Mouse (Mus musculus) embryonic facial prominence, embryonic 10.5 days (tissue): ENCODE data around the gene Kctd17. TPM values are rescaled to one million over a fixed set of nuclear protein-coding genes. Genes with fewer than 3 reads are reported as not detected.

Experiments
- DNase-seq: peaks from one replicate; pipeline ENCODE4 v3.0.0-alpha.2; 2017; ENCODE audit warnings: low spot score
- H3K27ac ChIP-seq: fragments of 300-500 bp; sonication (generic); replicated peaks from 2 replicates; pipeline ENCODE4 v1.5.1; 2016; ENCODE audit warnings: mild to moderate bottlenecking
- H3K27me3 ChIP-seq: fragments of 300-500 bp; sonication (generic); replicated peaks from 2 replicates; pipeline ENCODE4 v1.6.1; 2016; ENCODE audit warnings: low read depth, mild to moderate bottlenecking; ENCODE audit not compliant: poor library complexity, severe bottlenecking
- H3K36me3 ChIP-seq: fragments of 300-500 bp; sonication (generic); replicated peaks from 2 replicates; pipeline ENCODE4 v1.6.1; 2016; ENCODE audit warnings: mild to moderate bottlenecking, moderate library complexity
- H3K4me1 ChIP-seq: fragments of 300-500 bp; sonication (generic); 2 replicates; pipeline ENCODE4 v1.6.1; 2016
- H3K4me3 ChIP-seq: fragments of 300-500 bp; sonication (generic); 2 replicates; pipeline ENCODE4 v1.5.1; 2016; ENCODE audit warnings: mild to moderate bottlenecking, moderate library complexity
- H3K9me3 ChIP-seq: fragments of 300-500 bp; sonication (generic); 2 replicates; pipeline ENCODE4 v1.6.1; 2016; ENCODE audit warnings: mild to moderate bottlenecking
- WGBS: fragments of 180-500 bp; shearing (Covaris S2); methylation state at CpG from one replicate; pipeline ENCODE4 v1.1.7; 2016; 5-methylcytosine and 5-hydroxymethylcytosine counted together
- polyA plus RNA-seq: library from polyadenylated mRNA; unstranded; fragments of >200 nt; fragmentation: Nextera tagmentation; extraction: Ambion mirVana; gene quantifications from 2 replicates; pipeline ENCODE4 v1.2.1, GENCODE M21; 2016

Gene Kctd17
- polyA plus RNA-seq, 1 experiment from 2014 or later: 51.6 TPM

DNA sequence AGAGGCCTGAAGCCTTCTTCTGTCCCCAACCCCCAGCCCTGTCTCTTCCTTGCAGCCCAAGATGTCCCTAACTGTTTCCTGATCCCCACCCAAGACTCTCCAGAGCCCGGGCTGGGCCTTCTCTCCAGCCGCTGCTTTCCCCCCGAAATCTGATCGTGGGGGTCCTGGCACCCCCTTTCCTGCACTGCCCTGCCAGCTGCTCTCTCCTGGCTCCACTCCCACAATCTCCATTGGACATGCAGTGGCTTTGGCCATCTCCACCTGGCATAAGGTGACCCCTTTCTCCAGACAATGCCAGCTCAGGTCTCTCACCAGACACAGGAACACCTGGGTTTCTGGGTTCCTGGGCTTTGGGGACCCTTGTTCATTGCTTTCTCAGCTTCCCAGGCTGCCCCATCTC is 49.7 kb downstream of the Kctd17 start:
- no peaks in the 10 kb centered on the region for H3K9me3 ChIP-seq
- H3K27ac ChIP-seq: no peak overlapping the region
- H3K4me1 ChIP-seq: 0 out of 2 replicates have a peak, but pooled peaks cover 7% of the 10 kb centered on the region
- no peaks in the 10 kb centered on the region for H3K36me3 ChIP-seq
- H3K4me3 ChIP-seq: no peak overlapping the region
- no peak for DNase-seq
- 87% methylated on average over 4 of the region's 4 CpGs for WGBS
- H3K27me3 ChIP-seq: no peaks in the 10 kb centered on the region; the same call in 1 of the 2 replicates

DNA sequence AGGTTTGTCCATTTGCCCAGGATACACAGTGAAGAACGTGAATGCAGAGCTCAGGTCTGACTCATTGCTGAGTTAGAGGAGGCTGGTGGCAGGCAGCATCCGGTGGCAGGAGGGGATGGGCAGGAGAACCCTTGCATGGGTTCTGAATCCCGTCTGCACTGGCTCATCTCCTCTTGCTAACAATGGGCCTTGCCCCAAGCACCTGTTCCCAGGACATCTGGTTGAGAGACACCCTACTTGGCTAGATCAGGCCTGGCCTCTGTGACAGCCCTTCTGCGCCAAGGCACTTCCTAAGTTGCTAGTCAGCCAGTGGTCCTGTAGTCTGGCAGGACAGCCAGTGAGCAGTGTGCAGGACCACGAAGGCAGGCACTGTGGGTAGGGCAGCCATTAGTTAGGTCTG is 51.1 kb downstream of the Kctd17 start:
- DNase-seq: no peak
- 76% methylated on average over 5 of the region's 5 CpGs for WGBS

DNA sequence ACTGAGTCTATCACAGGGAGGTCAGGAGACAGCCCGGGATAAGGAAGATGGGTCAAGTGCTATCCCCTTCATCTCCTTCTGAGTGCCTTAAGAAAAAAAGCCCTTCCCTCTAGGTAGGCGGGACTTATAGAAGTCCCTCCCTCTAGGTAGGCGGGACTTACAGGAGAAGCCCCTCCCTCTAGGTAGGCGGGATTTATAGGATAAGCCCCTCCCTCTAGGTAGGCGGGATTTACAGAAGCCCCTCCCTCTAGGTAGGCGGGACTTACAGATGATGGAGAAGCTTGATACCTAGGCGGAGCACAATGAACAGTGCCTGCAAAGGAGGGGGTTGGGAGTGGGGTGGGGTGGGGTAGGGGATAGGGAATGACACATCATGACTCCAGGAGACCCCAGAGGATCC is 51.7 kb downstream of the Kctd17 start:
- no peak overlapping the region for H3K4me3 ChIP-seq
- H3K36me3 ChIP-seq: no peaks in the 10 kb centered on the region
- H3K27me3 ChIP-seq: no peaks in the 10 kb centered on the region
- 71% methylated on average over 7 of the region's 7 CpGs for WGBS
- H3K9me3 ChIP-seq: no peaks in the 10 kb centered on the region
- H3K4me1 ChIP-seq: 0 out of 2 replicates have a peak, but pooled peaks cover 7% of the 10 kb centered on the region
- no peak for DNase-seq
- H3K27ac ChIP-seq: no peak overlapping the region

More for the DNA sequence above, 51.1 kb downstream of the Kctd17 start:
- Histone ChIP-seq H3K27me3 (no peaks in the 10 kb centered on the region), H3K36me3 (no peaks in the 10 kb centered on the region), H3K9me3 (no peaks in the 10 kb centered on the region), H3K4me1 (0 out of 2 replicates have a peak, but pooled peaks cover 7% of the 10 kb centered on the region), H3K4me3 (no peak overlapping the region), H3K27ac (no peak overlapping the region)

DNA sequence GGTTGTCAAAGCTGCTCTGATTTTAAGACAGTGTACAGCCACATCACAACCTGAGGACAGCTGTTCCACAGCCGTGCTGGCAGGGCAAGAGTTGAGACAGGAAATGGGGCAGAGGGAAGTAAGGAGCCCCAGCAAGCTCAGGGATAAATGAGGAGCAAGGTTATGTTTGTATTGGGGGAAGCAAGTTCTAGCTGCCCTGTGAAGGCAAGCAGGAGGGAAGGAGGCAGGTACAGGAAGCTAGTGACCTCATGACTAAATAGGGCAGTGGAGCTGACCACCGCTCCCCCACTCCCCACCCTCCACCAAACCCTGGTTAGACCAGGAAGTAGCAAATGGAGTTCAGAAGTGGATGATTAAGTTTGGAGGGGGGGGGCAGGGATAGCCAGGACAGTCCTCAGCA is 52.6 kb downstream of the Kctd17 start:
- DNase-seq: no peak
- H3K27ac ChIP-seq: no peak overlapping the region
- H3K4me3 ChIP-seq: no peak overlapping the region
- H3K27me3 ChIP-seq: no peaks in the 10 kb centered on the region
- no peaks in the 10 kb centered on the region for H3K36me3 ChIP-seq
- WGBS: 72% methylated on average over 2 of the region's 2 CpGs
- H3K9me3 ChIP-seq: no peaks in the 10 kb centered on the region
- 0 out of 2 replicates have a peak, but pooled peaks cover 7% of the 10 kb centered on the region for H3K4me1 ChIP-seq

DNA sequence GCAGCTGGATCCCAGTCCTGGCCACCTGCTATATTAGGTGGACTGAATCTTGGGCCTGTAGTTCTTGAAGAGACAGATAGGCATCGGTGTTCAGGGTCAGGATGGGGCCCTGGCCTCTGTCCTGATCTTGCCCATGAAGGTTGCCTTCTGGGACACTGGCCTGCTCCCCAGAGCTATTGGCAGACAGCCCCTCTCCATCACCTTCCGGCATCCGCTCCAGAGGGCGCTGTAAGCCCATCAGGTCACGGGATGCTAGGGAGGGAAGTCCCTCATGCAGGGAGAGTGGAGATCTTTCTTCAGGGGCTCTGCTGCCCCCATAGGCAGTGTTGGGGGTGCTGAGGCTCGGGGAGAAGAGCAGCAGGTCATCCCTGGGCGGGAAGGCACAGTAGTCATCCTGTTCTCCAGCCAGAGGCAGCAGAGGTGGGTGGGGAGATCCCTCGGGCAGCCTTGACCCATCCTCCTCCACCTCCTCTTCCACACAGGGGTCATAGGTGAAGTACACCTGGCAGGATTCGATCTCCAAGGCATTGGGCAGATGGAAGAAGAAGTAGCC is 53.2 kb downstream of the Kctd17 start:
- WGBS: 49% methylated on average over 9 of the region's 9 CpGs

DNA sequence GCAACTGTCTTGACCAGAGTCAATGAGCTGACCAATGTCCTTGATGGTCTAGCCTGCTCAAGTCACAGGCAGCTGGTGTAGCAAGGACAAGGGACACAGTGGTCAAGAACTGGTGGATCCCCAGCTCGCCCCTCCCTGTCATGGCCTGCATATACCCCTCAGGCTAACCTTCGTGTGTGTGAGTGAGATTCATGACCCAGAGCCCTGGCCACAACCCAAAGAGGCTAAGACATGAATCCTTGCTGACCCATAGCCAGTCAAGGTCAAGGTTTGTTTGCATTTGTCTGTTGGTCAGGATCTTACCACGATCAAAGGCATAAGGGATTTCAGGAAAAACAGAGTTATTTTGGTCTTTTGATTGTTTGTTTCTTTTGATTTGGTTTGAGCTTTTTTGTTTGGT is 54.2 kb downstream of the Kctd17 start:
- WGBS: 70% methylated on average over 3 of the region's 3 CpGs
- H3K4me1 ChIP-seq: 0 out of 2 replicates have a peak, but pooled peaks cover 7% of the 10 kb centered on the region

More for the DNA sequence above, 53.2 kb downstream of the Kctd17 start:
- Histone ChIP-seq H3K9me3 (no peaks in the 10 kb centered on the region), H3K27me3 (0 out of 2 replicates have a peak, but pooled peaks cover 2% of the 10 kb centered on the region), H3K36me3 (no peaks in the 10 kb centered on the region), H3K4me3 (no peak overlapping the region), H3K27ac (no peak overlapping the region), H3K4me1 (0 out of 2 replicates have a peak, but pooled peaks cover 7% of the 10 kb centered on the region)
- DNase-seq: no peak

DNA sequence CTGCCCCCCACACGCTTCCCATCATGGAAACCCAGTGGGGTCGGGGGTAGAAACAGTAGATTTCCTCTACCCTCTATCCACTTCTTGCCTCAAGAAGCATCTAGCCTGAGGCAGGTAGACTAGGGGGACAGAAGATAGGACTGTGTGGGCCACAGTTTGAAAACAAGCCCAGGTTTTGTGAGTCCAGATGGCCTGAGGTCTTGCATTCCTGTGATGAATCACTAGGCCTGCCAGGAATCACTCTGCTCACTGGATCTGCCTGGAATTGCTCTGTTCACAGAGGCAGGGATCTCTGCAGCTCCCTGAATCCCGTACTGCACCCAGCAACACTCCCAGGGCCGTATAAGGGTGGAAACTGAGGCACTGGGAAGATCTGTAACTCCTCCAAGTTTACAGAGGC is 54.9 kb downstream of the Kctd17 start:
- no peaks in the 10 kb centered on the region for H3K9me3 ChIP-seq
- 0 out of 2 replicates have a peak, but pooled peaks cover 7% of the 10 kb centered on the region for H3K4me1 ChIP-seq
- DNase-seq: no peak
- no peaks in the 10 kb centered on the region for H3K36me3 ChIP-seq
- no peak overlapping the region for H3K4me3 ChIP-seq
- H3K27ac ChIP-seq: no peak overlapping the region
- 69% methylated on average over 4 of the region's 4 CpGs for WGBS
- H3K27me3 ChIP-seq: 0 out of 2 replicates have a peak, but pooled peaks cover 7% of the 10 kb centered on the region

More for the DNA sequence above, 54.2 kb downstream of the Kctd17 start:
- H3K27ac ChIP-seq: no peak overlapping the region
- no peak overlapping the region for H3K4me3 ChIP-seq
- H3K9me3 ChIP-seq: no peaks in the 10 kb centered on the region
- no peak for DNase-seq
- no peaks in the 10 kb centered on the region for H3K36me3 ChIP-seq
- 0 out of 2 replicates have a peak, but pooled peaks cover 7% of the 10 kb centered on the region for H3K27me3 ChIP-seq

DNA sequence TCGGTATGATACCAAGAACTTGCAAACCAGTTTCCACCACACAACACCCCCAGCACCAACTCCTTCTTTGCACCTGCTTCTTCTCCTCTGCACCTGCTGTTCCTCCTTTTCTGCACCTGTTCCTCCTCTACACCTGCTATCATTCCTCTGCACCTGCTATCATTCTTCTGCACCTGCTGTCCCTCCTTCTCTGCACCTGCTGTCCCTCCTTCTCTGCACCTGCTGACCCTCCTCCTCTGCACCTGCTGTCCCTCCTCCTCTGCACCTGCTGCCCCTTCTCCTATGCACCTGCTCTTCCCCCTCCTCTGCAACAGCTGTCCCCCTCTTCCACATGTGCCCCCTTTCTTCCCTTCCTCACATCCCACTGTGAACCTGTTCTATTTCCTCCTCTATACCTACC is 58.2 kb downstream of the Kctd17 start:
- no peak overlapping the region for H3K27ac ChIP-seq

DNA sequence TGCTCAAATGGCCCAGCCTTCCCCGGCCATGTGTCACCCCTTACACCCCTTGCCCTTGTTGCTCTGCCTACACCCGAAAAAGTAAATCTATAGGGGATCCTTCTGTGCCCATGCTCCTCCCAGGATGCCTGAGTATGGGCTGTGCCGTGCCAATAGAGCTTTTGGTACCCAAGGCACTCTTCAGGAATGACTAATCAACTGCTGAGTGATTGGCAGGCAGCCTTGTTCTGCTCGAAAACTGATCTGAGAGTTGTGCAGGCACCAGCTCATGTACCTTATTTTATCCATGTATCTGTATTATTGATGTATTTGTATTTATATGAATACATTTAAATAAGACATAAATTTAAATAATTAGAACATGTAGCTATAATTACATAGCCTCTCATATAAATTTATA is 58.7 kb downstream of the Kctd17 start:
- Histone ChIP-seq H3K27ac (no peak overlapping the region), H3K36me3 (no peaks in the 10 kb centered on the region), H3K27me3 (0 out of 2 replicates have a peak, but pooled peaks cover 7% of the 10 kb centered on the region), H3K4me1 (peaks cover 8% of the 10 kb centered on the region), H3K9me3 (no peaks in the 10 kb centered on the region), H3K4me3 (no peak overlapping the region)
- no peak for DNase-seq
- 73% methylated on average over 4 of the region's 4 CpGs for WGBS

More for the DNA sequence above, 58.2 kb downstream of the Kctd17 start:
- DNase-seq: no peak
- no peaks in the 10 kb centered on the region for H3K9me3 ChIP-seq
- H3K36me3 ChIP-seq: no peaks in the 10 kb centered on the region
- WGBS: 91% methylated on average over 1 of the region's 1 CpGs
- H3K27me3 ChIP-seq: 0 out of 2 replicates have a peak, but pooled peaks cover 7% of the 10 kb centered on the region
- H3K4me1 ChIP-seq: peaks cover 8% of the 10 kb centered on the region
- no peak overlapping the region for H3K4me3 ChIP-seq

Other genes with a start within 250 kb of the Kctd17 start
- gene Pvalb, start 222.2 kb upstream of the Kctd17 start, polyA plus RNA-seq: not detected in 2 replicates
- gene Ncf4, start 183.8 kb upstream of the Kctd17 start, polyA plus RNA-seq: 4.2 and 6.2 TPM in 2 replicates
- 0.48 and 0.51 TPM in 2 replicates for gene Csf2rb2, start 122.8 kb upstream of the Kctd17 start, polyA plus RNA-seq
- gene Csf2rb, start 102.8 kb upstream of the Kctd17 start, polyA plus RNA-seq: 2.1 and 2.2 TPM in 2 replicates
- gene Tex33, start 32.7 kb upstream of the Kctd17 start, polyA plus RNA-seq: not detected in 2 replicates
- 10.4 and 12.7 TPM in 2 replicates for gene Tst, start 22.7 kb upstream of the Kctd17 start, polyA plus RNA-seq
- 0.98 and 1.1 TPM in 2 replicates for gene Mpst, start 22.1 kb upstream of the Kctd17 start, polyA plus RNA-seq
- gene Tmprss6, start 40.1 kb downstream of the Kctd17 start, polyA plus RNA-seq: 0.24 and 0.37 TPM in 2 replicates
- gene Il2rb, start 66.7 kb downstream of the Kctd17 start, polyA plus RNA-seq: 0.09 TPM in 1 of 2 replicates, not detected in the other
- gene C1qtnf6, start 102.9 kb downstream of the Kctd17 start, polyA plus RNA-seq: 9.6 and 10.4 TPM in 2 replicates
- gene Sstr3, start 116.1 kb downstream of the Kctd17 start, polyA plus RNA-seq: not detected in 2 replicates
- 5.0 and 7.7 TPM in 2 replicates for gene Rac2, start 144.2 kb downstream of the Kctd17 start, polyA plus RNA-seq
- gene Cyth4, start 168.5 kb downstream of the Kctd17 start, polyA plus RNA-seq: 3.8 and 5.8 TPM in 2 replicates